Mouse (Mus musculus) forebrain, embryonic 12.5 days (tissue): ENCODE measurements at regions not wholly inside any gene's neighbourhood (a gene's known extent, or its start where the extent isn't known, plus 50 kb on each side); places are given as distances from the start of the nearest gene placed in this dataset.
"Not testable (repeated sequence)": the region's sequence is repeated elsewhere in the genome, so short reads cannot be mapped to it uniquely, and the experiment has no call there.

Experiments
- ATAC-seq: fragments of 200-750 bp; cut with Nextera tagmentation; 2 replicates; pipeline ENCODE4 v1.8.0; 2017; ENCODE audit warnings: moderate TSS enrichment; ENCODE audit not compliant: low FRiP score
- H3K27ac ChIP-seq: fragments of 300-500 bp; sonication (generic); 2 replicates; pipeline ENCODE4 v1.5.1; 2016; ENCODE audit warnings: mild to moderate bottlenecking
- H3K27me3 ChIP-seq: fragments of 300-500 bp; sonication (generic); 2 replicates; pipeline ENCODE4 v1.6.1; 2016; ENCODE audit warnings: mild to moderate bottlenecking
- H3K36me3 ChIP-seq: fragments of 300-500 bp; sonication (generic); replicated peaks from 2 replicates; pipeline ENCODE4 v1.6.1; 2016; ENCODE audit warnings: mild to moderate bottlenecking
- H3K4me1 ChIP-seq: fragments of 300-500 bp; sonication (generic); 2 replicates; pipeline ENCODE4 v1.6.1; 2016
- H3K4me2 ChIP-seq: fragments of 300-500 bp; sonication (generic); 2 replicates; pipeline ENCODE4 v1.6.1; 2016; ENCODE audit warnings: mild to moderate bottlenecking, moderate library complexity
- H3K4me3 ChIP-seq: fragments of 300-500 bp; sonication (generic); replicated peaks from 2 replicates; pipeline ENCODE4 v1.5.1; 2016; ENCODE audit warnings: mild to moderate bottlenecking
- H3K9ac ChIP-seq: fragments of 300-500 bp; sonication (generic); 2 replicates; pipeline ENCODE4 v1.6.1; 2016; ENCODE audit warnings: mild to moderate bottlenecking
- H3K9me3 ChIP-seq: fragments of 300-500 bp; sonication (generic); 2 replicates; pipeline ENCODE4 v1.6.1; 2016
- WGBS: fragments of 180-500 bp; shearing (Covaris S2); methylation state at CpG from one replicate; pipeline ENCODE4 v1.1.7; 2016; 5-methylcytosine and 5-hydroxymethylcytosine counted together

DNA sequence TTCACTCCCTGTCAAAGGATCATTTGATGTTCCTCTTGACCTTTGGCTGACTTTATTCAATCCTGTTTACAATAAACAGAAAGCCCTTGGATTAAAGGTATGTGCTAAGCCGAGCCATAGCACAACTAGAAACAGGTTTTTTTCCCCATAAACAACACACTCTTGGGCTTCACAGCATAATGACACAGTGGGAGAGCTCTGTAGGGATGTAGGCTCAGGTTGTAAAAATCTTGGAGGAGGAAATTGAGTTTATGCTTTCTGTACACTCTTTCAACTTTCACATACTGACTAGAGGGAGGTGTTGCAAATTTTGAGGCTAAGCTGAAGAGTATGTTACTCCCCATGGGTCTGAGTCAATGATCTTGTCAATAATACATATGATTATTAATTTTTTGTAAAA lies 69.7 kb upstream of the Akr1c12 start:
- no peak overlapping the region for H3K27ac ChIP-seq
- H3K27me3 ChIP-seq: no peaks in the 10 kb centered on the region
- WGBS: 46% methylated on average over 1 of the region's 1 CpGs
- no peaks in the 10 kb centered on the region for H3K4me1 ChIP-seq
- no peak for ATAC-seq
- H3K9ac ChIP-seq: no peak overlapping the region
- no peak overlapping the region for H3K4me2 ChIP-seq
- H3K4me3 ChIP-seq: no peak overlapping the region
- no peaks in the 10 kb centered on the region for H3K36me3 ChIP-seq
- H3K9me3 ChIP-seq: no peaks in the 10 kb centered on the region

DNA sequence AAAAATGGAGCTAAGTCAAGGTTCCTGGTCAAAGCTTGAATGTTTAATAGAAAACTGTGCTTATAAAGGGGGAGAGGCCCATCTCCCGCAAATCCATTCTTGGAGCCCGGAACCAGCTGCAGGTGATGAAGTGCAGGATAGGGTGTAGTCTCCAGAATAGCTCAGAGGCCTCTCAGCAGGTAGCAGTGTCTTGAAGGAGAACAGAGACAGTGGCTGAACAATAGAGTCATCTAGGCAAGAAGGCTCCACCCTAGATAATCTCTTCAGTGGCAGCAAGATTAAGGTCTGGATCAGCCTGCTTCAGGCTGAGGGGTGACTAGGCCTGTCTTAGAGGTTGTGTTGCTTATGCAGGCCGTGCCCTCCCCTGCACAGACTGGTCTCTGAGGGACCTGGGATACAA lies 71.4 kb upstream of the Akr1c12 start:
- Histone ChIP-seq H3K27me3 (no peaks in the 10 kb centered on the region), H3K4me3 (no peak overlapping the region), H3K36me3 (no peaks in the 10 kb centered on the region), H3K9me3 (no peaks in the 10 kb centered on the region), H3K4me2 (no peak overlapping the region), H3K4me1 (no peaks in the 10 kb centered on the region), H3K27ac (no peak overlapping the region), H3K9ac (no peak overlapping the region)
- WGBS: 75% methylated on average over 3 of the region's 3 CpGs
- ATAC-seq: no peak

DNA sequence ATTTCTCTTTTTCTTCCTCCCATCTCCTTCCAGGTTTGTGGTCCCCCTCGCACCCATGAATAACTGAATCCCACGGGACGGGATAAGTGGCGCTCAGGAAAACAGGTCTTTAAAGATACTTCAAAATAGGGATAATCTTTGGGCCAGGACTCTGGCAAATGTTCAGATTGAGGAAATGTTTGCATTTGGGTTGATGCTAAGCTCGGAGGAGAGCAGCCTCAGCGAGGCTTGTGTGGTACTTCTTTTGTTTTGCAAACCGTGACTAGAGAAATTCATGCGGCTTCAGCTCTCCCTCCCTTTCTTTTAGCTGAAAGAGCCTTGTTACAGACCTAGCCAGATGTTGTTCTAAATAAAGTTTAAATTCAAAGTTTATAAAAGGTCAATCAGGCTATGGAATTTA lies 57.5 kb upstream of the Akr1c6 start:
- not testable (repeated sequence) for H3K36me3 ChIP-seq, H3K4me1 ChIP-seq, H3K4me3 ChIP-seq, H3K9me3 ChIP-seq, ATAC-seq, H3K27ac ChIP-seq, H3K27me3 ChIP-seq, H3K9ac ChIP-seq
- WGBS: 18% methylated on average over 8 of the region's 8 CpGs
- H3K4me2 ChIP-seq: 0 out of 2 replicates have a peak overlapping the region, but pooled peaks have one; percentile 15
